Comparison of ENCODE assay signal across 8 mouse cellular contexts in genomic region chr7:100227896-100228525, GRCm38 (mm10). TPM values are rescaled to one million over a fixed set of nuclear protein-coding genes. Genes with fewer than 3 reads are reported as not detected.
DNase-seq lines count a peak whose midpoint lies in the region; ATAC-seq and TF ChIP-seq lines count a peak whose summit lies in the region.

No protein-coding gene starts in this region.

- no peak for TF ChIP-seq EP300 in liver, postnatal 0 days (IDR thresholded peaks at IDR 0.05; ENCODE audit: low read depth)

- peak overlapping the region; percentile 98 for H3K4me2 ChIP-seq in lung, embryonic 14.5 days
- H3K4me2 ChIP-seq in hindbrain, embryonic 14.5 days (replicated peaks), result peak overlapping the region; percentile 77
- H3K4me2 ChIP-seq in liver, postnatal 0 days (ENCODE audit: low read depth, low read length), result peak overlapping the region; percentile 100

- under 1% methylated on average over 23 of the region's 23 CpGs for WGBS in lung, embryonic 14.5 days
- WGBS in hindbrain, embryonic 14.5 days, result 1% methylated on average over 23 of the region's 23 CpGs
- WGBS in liver, postnatal 0 days (ENCODE audit: insufficient replicate concordance), result 3% methylated on average over 23 of the region's 23 CpGs

- peak overlapping the region; percentile 63 for H3K4me3 ChIP-seq in lung, embryonic 14.5 days (ENCODE audit: low read depth, low read length)
- H3K4me3 ChIP-seq in hindbrain, embryonic 14.5 days (replicated peaks; ENCODE audit: low read length), result peak overlapping the region; percentile 93
- H3K4me3 ChIP-seq in liver, postnatal 0 days (ENCODE audit: low read depth, low read length), result peak overlapping the region; percentile 93

- H3K36me3 ChIP-seq in lung, embryonic 14.5 days (ENCODE audit: insufficient read depth), result no peaks in the 10 kb centered on the region
- H3K36me3 ChIP-seq in hindbrain, embryonic 14.5 days (replicated peaks; ENCODE audit: control insufficient read depth, insufficient read depth), result no peaks in the 10 kb centered on the region
- H3K36me3 ChIP-seq in liver, postnatal 0 days (replicated peaks; ENCODE audit: insufficient read depth, low read length), result no peaks in the 10 kb centered on the region

- no peaks in the 10 kb centered on the region for H3K9me3 ChIP-seq in lung, embryonic 14.5 days (ENCODE audit: low read depth, low read length)
- H3K9me3 ChIP-seq in hindbrain, embryonic 14.5 days (ENCODE audit: control insufficient read depth, low read length), result no peaks in the 10 kb centered on the region
- no peaks in the 10 kb centered on the region for H3K9me3 ChIP-seq in liver, postnatal 0 days (ENCODE audit: low read length)

- peak overlapping the region; percentile 66 for H3K9ac ChIP-seq in lung, embryonic 14.5 days
- peak overlapping the region; percentile 95 for H3K9ac ChIP-seq in hindbrain, embryonic 14.5 days
- peak overlapping the region; percentile 85 for H3K9ac ChIP-seq in liver, postnatal 0 days (replicated peaks)

- no peak for TF ChIP-seq CTCF in lung, embryonic 14.5 days (IDR thresholded peaks at IDR 0.05; ENCODE audit: low read depth)
- no peak for TF ChIP-seq CTCF in liver, postnatal 0 days (IDR thresholded peaks at IDR 0.05; ENCODE audit: low read depth)

- no peaks in the 10 kb centered on the region for H3K4me1 ChIP-seq in lung, embryonic 14.5 days (ENCODE audit: insufficient read depth)
- peaks cover 19% of the 10 kb centered on the region; the same call in 1 of the 2 replicates for H3K4me1 ChIP-seq in hindbrain, embryonic 14.5 days (replicated peaks; ENCODE audit: control insufficient read depth, insufficient read depth, low read length)
- H3K4me1 ChIP-seq in liver, postnatal 0 days (ENCODE audit: insufficient read depth), result peaks cover 9% of the 10 kb centered on the region

- peak overlapping the region; percentile 64 for H3K27ac ChIP-seq in lung, embryonic 14.5 days (ENCODE audit: low read depth)
- H3K27ac ChIP-seq in hindbrain, embryonic 14.5 days, result peak overlapping the region; percentile 94
- H3K27ac ChIP-seq in liver, postnatal 0 days (ENCODE audit: low read depth), result peak overlapping the region; percentile 97

- peak; percentile 44 for DNase-seq in adrenal gland, postnatal 10 days
- no peak for DNase-seq in adrenal gland, adult (ENCODE audit: inconsistent age in 2 of 2, low spot score in 1 of 2)
- peak; percentile 17 for DNase-seq in lung, embryonic 14.5 days
- no peak for DNase-seq in lung, postnatal 25 days (ENCODE audit: low spot score)
- peak; percentile 41 for DNase-seq in embryo, embryonic 11 days
- DNase-seq in hindbrain, embryonic 14.5 days (ENCODE audit: low spot score), result peak; percentile 41
- peak; percentile 47 for DNase-seq in liver, postnatal 0 days
- peak; percentile 42 for DNase-seq in right cerebral cortex, postnatal 14 days

- ATAC-seq in lung, embryonic 14.5 days (ENCODE audit: insufficient read depth), result peak; percentile 50; the same call in 1 of the 2 replicates
- peak; percentile 56 for ATAC-seq in hindbrain, embryonic 14.5 days (ENCODE audit: low FRiP score)
- peak; percentile 32 for ATAC-seq in liver, postnatal 0 days

- no peaks in the 10 kb centered on the region for H3K27me3 ChIP-seq in lung, embryonic 14.5 days (ENCODE audit: insufficient read depth, low read length)
- no peaks in the 10 kb centered on the region for H3K27me3 ChIP-seq in hindbrain, embryonic 14.5 days (ENCODE audit: control insufficient read depth, insufficient read depth, low read length)
- no peaks in the 10 kb centered on the region for H3K27me3 ChIP-seq in liver, postnatal 0 days (ENCODE audit: insufficient read depth, low read length)

RNA-seq across cellular contexts. Expression of gene Pgm2l1, which starts 0.8 kb away (rescaled TPM):
- total RNA-seq in adrenal gland, postnatal 10 days (2021), result 10 to 100 TPM in 1 of 2 experiments, 1 to 10 TPM in 1; 8.5 to 12.8 TPM
- 2.2 and 2.6 TPM in 2 replicates for polyA plus RNA-seq in lung, embryonic 14.5 days (2014; fragmentation: Nextera tagmentation; extraction: Ambion mirVana)
- 29.0 and 29.1 TPM in 2 replicates for polyA plus RNA-seq in hindbrain, embryonic 14.5 days (2014; fragmentation: Nextera tagmentation; extraction: Ambion mirVana)
- 0.91 and 0.96 TPM in 2 replicates for polyA plus RNA-seq in liver, postnatal 0 days (2015; fragmentation: Nextera tagmentation; extraction: Ambion mirVana)

RNA-seq across cellular contexts. Expression of gene Kcne3, which starts 51.7 kb away (rescaled TPM):
- total RNA-seq in adrenal gland, postnatal 10 days (2021), result 1 to 10 TPM; 1.1 to 2.2 TPM
- polyA plus RNA-seq in lung, embryonic 14.5 days (2014; fragmentation: Nextera tagmentation; extraction: Ambion mirVana), result 1.8 and 2.2 TPM in 2 replicates
- 0.30 and 0.50 TPM in 2 replicates for polyA plus RNA-seq in hindbrain, embryonic 14.5 days (2014; fragmentation: Nextera tagmentation; extraction: Ambion mirVana)
- 1.4 and 1.6 TPM in 2 replicates for polyA plus RNA-seq in liver, postnatal 0 days (2015; fragmentation: Nextera tagmentation; extraction: Ambion mirVana)

RNA-seq across cellular contexts. Expression of gene P4ha3, which starts 57.3 kb away (rescaled TPM):
- total RNA-seq in adrenal gland, postnatal 10 days (2021), result 1 to 10 TPM; 3.1 TPM
- 21.2 and 22.0 TPM in 2 replicates for polyA plus RNA-seq in lung, embryonic 14.5 days (2014; fragmentation: Nextera tagmentation; extraction: Ambion mirVana)
- polyA plus RNA-seq in hindbrain, embryonic 14.5 days (2014; fragmentation: Nextera tagmentation; extraction: Ambion mirVana), result 10.5 and 12.6 TPM in 2 replicates
- polyA plus RNA-seq in liver, postnatal 0 days (2015; fragmentation: Nextera tagmentation; extraction: Ambion mirVana), result 0.19 and 0.27 TPM in 2 replicates

Comparison
In these comparisons a context has a peak if more than half of its experiments do, and no peak if none do; other contexts are left out.
1. DNase-seq: peak in adrenal gland, postnatal 10 days (single experiment), lung, embryonic 14.5 days (single experiment), embryo, embryonic 11 days (single experiment), hindbrain, embryonic 14.5 days (single experiment), liver, postnatal 0 days (single experiment) and right cerebral cortex, postnatal 14 days (single experiment); none in adrenal gland, adult (0 of 2) and lung, postnatal 25 days (single experiment).
2. Peak in every context shown above with its lines, with median percentiles within 50 percentile points of each other: ATAC-seq, H3K27ac ChIP-seq, H3K4me2 ChIP-seq, H3K4me3 ChIP-seq and H3K9ac ChIP-seq.